Mouse (Mus musculus): ENCODE results near the gene Slc36a1.

DNA sequence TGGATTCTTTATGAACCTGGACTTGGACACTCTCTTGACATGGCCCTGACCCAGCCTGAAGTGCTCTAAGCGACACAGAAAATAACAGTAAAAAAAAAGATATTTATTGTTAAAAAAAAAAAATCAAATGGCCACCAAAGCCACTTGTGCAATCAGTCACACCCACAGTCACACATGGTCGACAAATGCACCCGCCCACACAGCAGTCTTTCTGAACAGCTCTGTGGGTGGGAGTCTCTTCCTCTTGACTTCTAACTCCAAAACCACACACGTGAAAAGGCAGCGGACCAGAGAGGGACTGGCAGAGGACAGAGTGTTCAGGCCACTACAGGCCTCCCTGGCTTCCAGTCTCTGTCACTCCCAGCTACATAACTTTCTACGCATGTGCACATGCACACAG is 46.4 kb downstream of the Slc36a1 start:
- no peak for TF ChIP-seq CTCF (IDR thresholded peaks at IDR 0.05; ENCODE audit: low read depth)
- TF ChIP-seq EP300 (IDR thresholded peaks at IDR 0.05; ENCODE audit: low read depth), result no peak
